Mouse (Mus musculus) liver, postnatal 0 days (tissue): ENCODE results near the gene Arid2.

ENCODE experiments used
- CTCF ChIP-seq: sonication (generic); IDR thresholded peaks from 2 replicates; pipeline ENCODE4 v1.5.1; 2016; ENCODE audit warnings: antibody characterized with exemption, low read depth
- EP300 ChIP-seq: IDR thresholded peaks from 2 replicates; pipeline ENCODE4 v1.6.1; 2016; ENCODE audit warnings: antibody characterized with exemption, low read depth, mild to moderate bottlenecking

DNA sequence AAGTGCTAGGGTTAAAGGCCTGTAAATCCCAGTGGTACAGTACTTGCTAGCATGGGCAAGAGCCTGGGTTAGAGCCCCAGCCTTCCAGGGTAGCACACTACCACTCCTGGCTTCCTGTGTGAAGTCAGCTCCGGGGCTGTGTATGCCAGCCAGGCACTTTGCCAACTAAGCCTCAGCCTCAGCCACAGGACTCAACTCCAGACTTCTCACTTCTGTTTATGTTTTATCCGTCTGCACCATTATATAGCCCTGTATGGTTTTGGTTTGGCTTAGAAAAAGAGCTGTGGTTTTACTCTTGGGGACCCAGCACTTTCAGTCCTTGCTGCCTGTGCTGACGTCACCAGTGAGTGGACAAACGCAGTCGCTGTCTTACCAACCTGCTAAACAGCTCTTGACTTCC lies 89.9 kb downstream of the Arid2 start:
- no peak for TF ChIP-seq CTCF
- no peak for TF ChIP-seq EP300
